Mouse (Mus musculus): ENCODE results near the gene Faim2. TPM values are rescaled to one million over a fixed set of nuclear protein-coding genes. Genes with fewer than 3 reads are reported as not detected.

Faim2 gene
- polyA plus RNA-seq (2015; fragmentation: Nextera tagmentation; extraction: Ambion mirVana), result not detected in 2 replicates

DNA sequence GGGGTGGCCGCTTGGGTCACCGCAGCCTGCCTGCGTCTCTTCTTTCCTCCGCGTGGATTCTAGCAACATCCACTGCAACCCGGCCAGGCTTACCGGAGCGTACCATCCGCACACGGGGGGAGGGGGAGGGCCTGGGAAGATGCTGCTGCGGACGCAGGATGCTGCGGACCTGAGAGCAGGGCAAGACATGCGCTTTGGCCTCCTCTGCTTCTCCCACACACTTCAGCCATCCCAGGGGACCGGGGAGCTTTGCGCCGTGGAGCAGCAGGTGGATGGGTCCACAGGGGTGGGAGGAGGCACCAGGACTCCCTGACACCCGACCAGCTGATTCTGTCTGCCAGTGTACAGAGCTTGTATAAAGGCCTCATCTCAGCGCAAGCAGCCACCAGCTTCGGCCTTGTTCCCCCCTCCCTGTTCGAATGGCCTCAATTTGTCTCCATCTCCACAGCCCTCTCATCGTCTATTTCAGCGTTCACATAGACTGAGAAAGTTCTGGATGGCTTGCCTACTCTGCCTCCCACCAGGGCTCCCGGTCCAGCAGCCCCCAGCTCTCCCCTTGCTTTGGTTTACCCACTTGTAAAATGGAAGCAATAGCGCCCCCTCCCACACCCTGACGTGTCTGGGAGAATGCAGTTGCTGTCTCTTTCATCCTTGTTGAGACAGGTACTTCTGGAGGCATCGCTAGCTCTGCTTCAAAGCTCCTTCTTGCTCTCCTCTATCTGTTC lies at the start of gene Faim2:
Gene Faim2, minus strand, starts transcription at position 537 of the 725 bp plus-strand sequence.

DNA sequence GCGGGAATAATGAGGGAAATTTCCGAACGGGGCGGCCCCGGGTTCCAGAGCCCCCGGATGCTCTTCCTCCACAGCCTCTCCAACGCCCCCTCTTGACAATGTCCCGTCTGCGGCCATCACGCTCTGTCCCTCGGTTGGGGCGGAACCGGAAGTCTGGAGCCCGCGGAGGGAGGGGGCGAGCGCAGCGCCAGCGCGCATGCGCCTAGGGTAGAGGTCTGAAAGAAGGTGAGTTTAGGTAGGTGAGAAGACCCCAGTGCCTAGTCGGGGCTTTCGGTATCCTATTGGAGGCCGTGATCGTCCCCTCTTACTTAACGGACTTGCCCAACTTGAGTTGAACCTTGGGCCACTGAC lies 53.4 kb downstream of the Faim2 start, which contains the start of gene Bcdin3d:
Gene Bcdin3d, minus strand, starts transcription at position 155 of the 351 bp plus-strand sequence.

GRCm38 (mm10) chr15:99457606-99458401 lies 70.2 kb downstream of the Faim2 start, which contains the start of gene Nckap5l:
TSS of gene Nckap5l (minus strand) at chr15:99457748.

Other genes starting within 250 kb of the Faim2 start
- 19.4 and 20.4 TPM in 2 replicates for gene Prpf40b, start 233.1 kb downstream of the Faim2 start, polyA plus RNA-seq (2015; fragmentation: Nextera tagmentation; extraction: Ambion mirVana)
- 0.16 TPM in 1 of 2 replicates, not detected in the other for gene Fam186b, start 232.3 kb downstream of the Faim2 start, polyA plus RNA-seq (2015; fragmentation: Nextera tagmentation; extraction: Ambion mirVana)
- 8.5 and 8.6 TPM in 2 replicates for gene Fmnl3, start 157.7 kb downstream of the Faim2 start, polyA plus RNA-seq (2015; fragmentation: Nextera tagmentation; extraction: Ambion mirVana)
- gene Tmbim6, start 135.3 kb downstream of the Faim2 start, polyA plus RNA-seq (2015; fragmentation: Nextera tagmentation; extraction: Ambion mirVana), result 351 and 354 TPM in 2 replicates
- 2.8 and 3.2 TPM in 2 replicates for gene Nckap5l, start 70.4 kb downstream of the Faim2 start, polyA plus RNA-seq (2015; fragmentation: Nextera tagmentation; extraction: Ambion mirVana)
- 8.4 and 8.5 TPM in 2 replicates for gene Bcdin3d, start 53.4 kb downstream of the Faim2 start, polyA plus RNA-seq (2015; fragmentation: Nextera tagmentation; extraction: Ambion mirVana)
- not detected in 2 replicates for gene Aqp2, start 50.9 kb upstream of the Faim2 start, polyA plus RNA-seq (2015; fragmentation: Nextera tagmentation; extraction: Ambion mirVana)
- 0.11 and 0.34 TPM in 2 replicates for gene Aqp5, start 62.6 kb upstream of the Faim2 start, polyA plus RNA-seq (2015; fragmentation: Nextera tagmentation; extraction: Ambion mirVana)
- 0.22 and 0.31 TPM in 2 replicates for gene Aqp6, start 73.2 kb upstream of the Faim2 start, polyA plus RNA-seq (2015; fragmentation: Nextera tagmentation; extraction: Ambion mirVana)
- gene Racgap1, start 123.5 kb upstream of the Faim2 start, polyA plus RNA-seq (2015; fragmentation: Nextera tagmentation; extraction: Ambion mirVana), result 23.5 and 36.8 TPM in 2 replicates
- 0.76 and 0.94 TPM in 2 replicates for gene Asic1, start 142.2 kb upstream of the Faim2 start, polyA plus RNA-seq (2015; fragmentation: Nextera tagmentation; extraction: Ambion mirVana)
- gene Smarcd1, start 174.0 kb upstream of the Faim2 start, polyA plus RNA-seq (2015; fragmentation: Nextera tagmentation; extraction: Ambion mirVana), result 8.1 and 9.4 TPM in 2 replicates
- gene Gm17349, start 177.3 kb upstream of the Faim2 start, polyA plus RNA-seq (2015; fragmentation: Nextera tagmentation; extraction: Ambion mirVana), result 1.3 TPM in 1 of 2 replicates, not detected in the other
- 0.36 and 0.37 TPM in 2 replicates for gene Gpd1, start 189.3 kb upstream of the Faim2 start, polyA plus RNA-seq (2015; fragmentation: Nextera tagmentation; extraction: Ambion mirVana)
- gene Cox14, start 197.5 kb upstream of the Faim2 start, polyA plus RNA-seq (2015; fragmentation: Nextera tagmentation; extraction: Ambion mirVana), result 166 and 184 TPM in 2 replicates
- 39.5 and 45.9 TPM in 2 replicates for gene Cers5, start 244.7 kb upstream of the Faim2 start, polyA plus RNA-seq (2015; fragmentation: Nextera tagmentation; extraction: Ambion mirVana)